Mouse (Mus musculus) right cerebral cortex, adult 18-20 months (tissue): ENCODE data around the gene Rgs3.

Experiments
- DNase-seq: peaks from one replicate; pipeline ENCODE4 v3.0.0; 2022; ENCODE audit warnings: mixed read lengths

Gene Rgs3

DNA sequence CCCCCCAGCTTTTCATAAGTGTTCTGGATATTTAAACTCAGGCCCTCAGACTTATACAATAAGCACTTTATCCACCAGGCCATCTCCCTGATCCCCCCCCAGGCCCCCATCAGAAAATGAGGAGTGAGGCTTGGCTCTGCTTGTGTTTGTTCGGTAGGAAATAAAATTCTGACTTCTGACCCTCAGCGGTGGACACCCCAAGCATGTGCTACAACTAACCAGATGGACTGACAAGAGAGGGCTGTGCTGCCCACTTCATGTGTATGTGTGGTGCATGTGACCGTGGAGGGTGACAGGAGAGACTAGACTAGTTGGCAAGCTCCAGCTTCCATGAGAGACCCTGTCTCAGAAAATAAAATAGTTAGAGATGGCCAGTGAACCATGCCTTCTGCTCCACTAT is 171.2 kb downstream of the Rgs3 start:
- DNase-seq: no peak

DNA sequence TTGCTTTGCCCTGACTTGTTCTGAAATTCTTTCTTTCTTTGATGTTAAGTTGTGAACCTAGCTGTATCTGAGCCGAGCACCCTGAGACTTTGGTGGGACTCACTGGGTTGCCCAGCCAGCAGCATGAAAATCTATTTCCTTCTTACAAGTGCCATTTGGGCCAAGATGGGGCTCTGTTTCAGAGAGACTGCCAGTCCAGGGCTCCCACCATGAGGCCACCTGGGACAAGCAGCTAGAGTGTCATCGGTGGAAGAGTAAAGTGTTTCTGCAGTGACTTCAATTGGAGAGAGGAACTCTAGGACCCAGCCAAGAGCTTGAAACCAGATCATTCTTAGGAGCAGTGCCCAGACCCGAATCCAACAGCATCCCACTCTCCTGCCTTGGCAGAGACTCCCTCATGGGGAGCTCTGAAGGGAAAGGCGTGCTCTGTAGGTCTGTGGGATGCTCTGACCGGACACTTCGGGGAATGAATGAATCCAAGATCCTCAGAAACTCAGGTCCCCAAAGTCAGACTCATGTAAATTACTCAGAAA is 171.9 kb downstream of the Rgs3 start:
- no peak for DNase-seq

- no peak for DNase-seq
These were observed 172.4 kb downstream of the Rgs3 start for GRCm38 (mm10) chr4:62732096-62732495.

DNA sequence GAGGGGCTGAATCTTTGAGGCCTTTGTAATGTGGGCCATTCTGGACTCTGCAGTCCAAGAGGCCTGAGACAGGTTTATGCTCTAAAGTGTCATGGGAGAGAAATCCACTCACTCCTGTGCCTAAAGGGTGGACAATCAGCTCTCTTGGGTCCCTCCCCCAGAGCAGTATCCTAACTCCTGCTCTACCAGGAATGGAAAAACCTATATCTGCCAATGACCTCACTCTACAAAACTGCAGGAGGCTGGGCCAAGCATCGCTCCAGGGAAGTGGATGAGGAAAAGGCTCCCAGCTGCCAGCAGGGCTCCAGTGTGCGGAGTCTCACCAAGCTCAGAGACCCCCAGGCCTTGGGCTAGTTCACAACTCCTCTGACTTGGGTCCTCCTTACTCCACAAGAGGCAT is 173.2 kb downstream of the Rgs3 start:
- DNase-seq: no peak

- DNase-seq: no peak
These were observed 174.3 kb downstream of the Rgs3 start for GRCm38 (mm10) chr4:62733938-62734337.

DNA sequence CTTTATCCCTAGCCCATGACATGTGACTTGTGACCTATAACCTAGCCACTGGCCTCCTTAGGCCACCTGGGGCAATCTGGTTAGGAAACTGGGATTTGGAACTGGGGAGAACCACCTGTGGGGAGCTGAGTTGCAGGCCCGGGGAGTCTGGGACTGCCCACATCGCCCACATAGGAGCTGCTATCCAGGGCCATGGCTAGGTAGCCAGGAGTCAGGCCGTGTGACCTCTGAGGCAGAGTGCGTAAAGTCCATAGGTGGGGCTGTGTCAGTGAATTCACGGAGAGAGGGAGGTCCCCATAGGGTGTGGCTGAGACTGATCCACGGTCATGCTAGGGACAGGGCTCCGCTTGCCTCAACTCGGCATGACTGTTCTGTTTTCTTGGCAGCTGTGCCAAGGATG is 175.6 kb downstream of the Rgs3 start:
- no peak for DNase-seq

GRCm38 (mm10) chr4:62735878-62736277 is 176.2 kb downstream of the Rgs3 start:
- no peak for DNase-seq

DNA sequence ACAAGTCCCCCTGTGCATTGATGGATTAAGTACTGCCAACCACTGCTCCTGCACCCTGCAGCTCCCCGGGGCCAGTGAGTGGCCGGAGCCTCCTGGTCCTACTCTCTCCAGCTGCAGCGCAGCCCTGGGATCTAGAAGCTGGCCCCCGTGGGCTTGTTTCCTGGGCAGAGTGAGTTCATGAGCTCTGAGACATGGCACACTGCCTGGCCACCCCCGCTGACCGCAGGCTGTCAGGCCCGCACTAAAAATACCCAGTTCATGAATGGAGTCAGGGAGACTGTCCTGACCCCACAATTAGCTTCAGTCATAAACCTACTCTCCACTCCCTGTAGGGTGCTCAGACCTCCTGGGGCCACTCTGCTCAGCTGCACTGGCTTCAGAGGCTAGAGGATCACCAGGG is 176.8 kb downstream of the Rgs3 start:
- no peak for DNase-seq

DNA sequence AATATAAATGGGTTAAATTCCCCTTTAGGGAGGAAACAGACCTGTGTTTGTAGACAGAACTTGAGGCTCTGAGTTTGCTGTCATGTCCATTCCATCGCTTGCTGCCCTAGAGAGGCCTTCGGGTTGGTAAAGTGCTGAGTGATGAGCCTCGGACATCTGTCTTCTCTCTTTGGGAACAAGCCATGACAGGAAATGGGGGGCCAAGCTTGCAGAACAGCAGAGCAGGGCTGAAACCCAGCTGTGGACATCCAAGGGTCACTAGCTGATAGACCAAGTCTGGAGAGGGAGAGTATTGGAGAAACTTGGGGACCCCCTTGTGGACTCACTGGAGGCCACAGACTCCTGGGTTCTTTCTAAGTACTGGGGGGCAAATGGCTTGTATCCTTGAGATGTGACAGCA is 177.3 kb downstream of the Rgs3 start:
- no peak for DNase-seq

GRCm38 (mm10) chr4:62737983-62738695 is 178.5 kb downstream of the Rgs3 start:
- DNase-seq: no peak

- no peak for DNase-seq
These were observed 179.3 kb downstream of the Rgs3 start for GRCm38 (mm10) chr4:62738996-62739395.

GRCm38 (mm10) chr4:62739591-62739990 is 179.9 kb downstream of the Rgs3 start:
- no peak for DNase-seq

- DNase-seq: no peak
These were observed 180.8 kb downstream of the Rgs3 start for GRCm38 (mm10) chr4:62740282-62741054.

DNA sequence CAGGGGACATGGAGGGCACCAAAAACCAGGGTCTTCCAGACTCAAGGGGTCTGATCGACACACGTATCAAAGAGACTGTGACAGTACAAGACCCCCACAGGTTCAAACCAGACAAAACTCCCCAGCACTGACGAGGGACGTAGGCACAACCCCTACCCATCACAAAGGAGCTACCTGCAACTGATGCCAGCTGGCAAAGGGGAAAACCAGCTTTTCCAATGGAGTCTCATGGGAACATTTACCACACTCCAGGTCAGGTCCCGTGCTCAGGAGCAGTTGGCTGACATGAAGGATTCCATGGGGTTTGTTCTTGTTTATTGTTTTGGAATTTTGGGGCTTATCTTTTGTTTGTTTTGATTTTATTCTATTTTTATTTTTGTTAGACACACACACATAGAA is 181.4 kb downstream of the Rgs3 start:
- DNase-seq: no peak

DNA sequence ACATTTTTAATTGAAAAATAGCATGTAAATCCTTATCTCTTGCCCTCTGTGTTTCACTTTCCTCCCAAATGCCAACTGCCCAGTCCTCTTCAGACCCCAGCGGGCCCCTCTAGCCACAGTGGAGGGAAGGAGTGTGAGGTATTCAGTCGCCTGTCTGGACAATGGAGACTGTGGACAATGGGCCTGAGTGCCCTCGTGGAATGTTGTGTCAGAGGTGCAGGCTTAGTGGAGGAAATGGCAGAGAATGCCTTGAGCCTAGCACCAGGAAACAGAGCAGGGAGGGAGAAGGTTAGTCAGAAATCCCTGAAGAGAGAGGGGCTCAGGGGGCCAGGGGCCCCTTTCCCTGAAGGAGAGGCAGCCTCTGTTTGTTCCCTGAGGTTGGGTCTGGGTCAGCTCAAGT is 182.0 kb downstream of the Rgs3 start:
- DNase-seq: no peak

DNA sequence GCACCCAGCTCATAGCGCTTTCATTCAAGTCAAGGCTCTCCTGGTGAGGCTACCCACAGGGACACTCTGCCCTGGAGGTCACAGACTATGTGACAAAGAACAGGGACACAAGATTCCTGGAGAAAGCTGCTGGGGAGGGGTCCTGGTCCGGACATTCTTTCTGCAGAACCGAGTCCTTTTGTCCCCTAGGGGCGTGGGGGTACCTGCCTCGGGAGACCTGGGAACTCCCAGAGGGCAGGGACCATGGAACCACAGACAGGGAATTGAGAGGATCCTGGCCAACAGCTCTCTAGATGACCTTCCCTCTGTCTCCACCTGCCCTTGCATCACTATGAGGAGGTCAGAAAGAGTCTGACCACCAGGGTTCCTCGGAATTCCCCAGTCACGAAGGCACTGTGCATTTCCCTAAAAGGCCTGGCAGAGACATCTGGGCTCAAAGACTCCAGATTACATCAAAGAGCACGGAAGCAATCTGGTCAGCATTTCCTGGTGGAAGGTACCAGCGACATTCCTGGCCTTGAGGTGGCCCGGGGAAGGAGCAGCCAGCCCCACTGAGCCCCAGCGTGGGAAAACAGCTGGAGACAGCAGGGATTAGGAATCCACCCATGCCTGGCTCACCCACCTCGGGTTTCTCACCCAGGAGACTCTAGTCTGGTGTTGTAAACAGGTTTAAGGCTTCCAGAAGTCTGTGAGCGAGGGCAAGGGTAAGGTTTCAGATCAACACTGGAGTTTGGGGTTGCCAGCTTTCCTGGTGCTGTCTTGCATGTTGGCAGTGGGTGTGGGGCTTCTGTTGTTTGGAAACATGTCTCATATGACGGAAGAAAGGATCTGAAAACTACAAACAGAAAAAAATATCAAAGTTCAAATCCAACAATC is 183.5 kb downstream of the Rgs3 start:
- DNase-seq: no peak

- no peak for DNase-seq
These were observed 184.9 kb downstream of the Rgs3 start for GRCm38 (mm10) chr4:62744534-62744956.

GRCm38 (mm10) chr4:62744985-62745638 is 185.5 kb downstream of the Rgs3 start:
- no peak for DNase-seq
